Mouse (Mus musculus): ENCODE data around the gene Enkur.
"Not testable (repeated sequence)": the region's sequence is repeated elsewhere in the genome, so short reads cannot be mapped to it uniquely, and the experiment has no call there.

DNA sequence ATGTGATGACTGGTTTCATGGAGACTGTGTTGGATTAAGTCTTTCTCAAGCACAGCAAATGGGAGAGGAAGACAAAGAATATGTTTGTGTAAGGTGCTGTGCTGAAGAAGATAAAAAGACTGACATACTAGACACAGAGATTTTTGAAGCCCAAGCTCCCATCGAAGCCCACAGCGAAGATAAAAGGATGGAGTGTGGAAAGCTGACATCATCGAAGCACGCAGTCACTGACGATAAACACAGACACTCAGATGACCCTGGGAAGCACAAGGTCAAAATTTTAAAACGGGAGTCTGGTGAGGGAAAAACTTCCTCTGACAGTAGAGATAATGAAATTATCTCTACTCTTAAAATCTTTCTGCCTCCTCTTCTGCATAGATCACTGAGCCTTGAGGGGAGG lies 38.9 kb upstream of the Enkur start:
- not testable (repeated sequence) for TF ChIP-seq CTCF (IDR thresholded peaks at IDR 0.05; ENCODE audit: borderline replicate concordance, extremely low read depth, insufficient read depth, insufficient read length); POLR2A (IDR thresholded peaks at IDR 0.05; ENCODE audit: borderline replicate concordance, extremely low read depth, insufficient read depth, insufficient read length, poor library complexity, severe bottlenecking)

Measured in brain, embryonic 14.5 days (tissue).